Mouse (Mus musculus): ENCODE results near the gene Psmc2.

The Psmc2 gene

DNA sequence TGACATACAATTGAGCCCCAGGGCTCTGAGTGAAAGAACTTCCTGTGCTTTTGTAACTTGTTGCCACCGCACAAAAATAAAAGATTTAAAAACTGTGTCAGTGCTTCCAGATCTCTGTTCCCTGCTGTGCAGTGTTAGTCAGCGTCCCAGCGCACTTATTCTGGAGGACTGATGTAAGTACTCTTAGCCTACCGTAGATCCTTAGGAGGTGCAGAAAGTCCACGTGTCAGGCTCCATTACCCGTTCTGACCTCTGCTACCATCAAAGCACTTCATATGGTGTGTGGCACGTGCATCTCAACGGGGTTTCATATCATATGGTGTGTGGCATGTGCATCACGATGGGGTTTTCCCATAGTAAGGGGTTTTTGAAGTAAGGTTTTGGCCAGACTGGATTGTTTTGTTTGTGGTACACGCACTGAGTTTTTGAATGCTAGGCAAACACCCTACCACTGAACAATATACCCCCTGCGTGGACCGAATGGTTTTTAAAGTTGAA, 18.7 kb downstream of the Psmc2 start:
- no peak for DNase-seq (ENCODE audit: low spot score in 2 of 2)

DNA sequence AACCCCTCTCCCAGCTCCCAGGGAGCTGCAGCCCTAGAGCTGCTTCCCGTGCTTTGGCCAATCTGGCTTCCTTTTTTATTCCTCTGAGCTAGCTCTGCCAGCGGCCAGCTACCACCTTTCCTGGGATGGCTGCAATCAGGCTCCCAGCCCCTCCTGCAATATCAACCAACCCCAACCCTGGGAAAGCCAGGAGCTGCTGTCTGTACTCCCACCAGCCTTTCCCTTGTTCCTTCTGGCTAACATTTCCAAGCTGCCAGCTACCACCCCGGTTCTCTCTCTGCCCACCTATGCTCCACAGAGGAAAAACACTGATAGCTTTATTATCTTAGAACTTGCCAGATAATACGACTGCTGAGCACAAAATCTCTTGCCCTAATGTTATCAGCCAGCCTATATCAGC, 19.8 kb downstream of the Psmc2 start:
- DNase-seq (ENCODE audit: low spot score in 2 of 2) = no peak

DNA sequence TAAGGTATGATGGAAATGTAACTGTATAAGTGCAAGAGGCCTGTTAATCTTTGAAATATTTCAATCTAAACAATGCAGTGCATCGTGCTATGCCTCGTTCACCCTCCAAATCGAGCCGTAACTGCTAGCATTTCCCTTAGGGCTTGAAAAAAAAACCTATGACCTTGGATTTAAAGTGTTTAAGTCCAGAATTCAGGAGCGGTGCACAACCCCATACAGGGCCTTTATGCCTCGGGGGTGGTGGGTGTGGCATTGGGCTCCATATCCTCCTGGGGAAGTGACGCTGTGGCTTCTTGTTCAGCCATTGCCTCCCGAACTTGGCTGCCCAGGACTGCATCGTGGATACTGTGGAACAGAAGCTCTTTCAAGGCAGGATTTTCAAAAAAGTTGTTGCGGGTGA, 25.8 kb downstream of the Psmc2 start:
- no peak for DNase-seq (ENCODE audit: low spot score in 2 of 2)

DNA sequence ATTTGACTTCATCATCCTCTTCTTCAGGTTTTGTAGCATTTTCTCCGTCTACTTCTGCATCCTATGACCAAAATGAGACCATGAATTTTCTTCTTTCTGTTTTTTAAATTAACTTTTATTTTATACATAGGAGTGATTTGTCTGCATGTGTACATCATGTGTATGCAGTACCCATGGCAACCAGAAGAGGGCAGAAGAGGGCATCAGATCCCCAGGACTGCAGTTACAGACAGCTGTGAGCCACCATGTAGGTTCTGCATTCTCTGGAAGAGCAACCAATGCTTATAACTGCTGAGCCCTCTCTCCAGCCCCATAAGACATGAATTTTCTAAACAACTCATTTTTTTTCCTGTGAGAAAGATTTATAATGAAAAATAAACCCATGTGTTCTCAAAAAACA, 28.9 kb downstream of the Psmc2 start:
- peak; percentile 42 to 76 for DNase-seq (ENCODE audit: low spot score in 2 of 2)

DNA sequence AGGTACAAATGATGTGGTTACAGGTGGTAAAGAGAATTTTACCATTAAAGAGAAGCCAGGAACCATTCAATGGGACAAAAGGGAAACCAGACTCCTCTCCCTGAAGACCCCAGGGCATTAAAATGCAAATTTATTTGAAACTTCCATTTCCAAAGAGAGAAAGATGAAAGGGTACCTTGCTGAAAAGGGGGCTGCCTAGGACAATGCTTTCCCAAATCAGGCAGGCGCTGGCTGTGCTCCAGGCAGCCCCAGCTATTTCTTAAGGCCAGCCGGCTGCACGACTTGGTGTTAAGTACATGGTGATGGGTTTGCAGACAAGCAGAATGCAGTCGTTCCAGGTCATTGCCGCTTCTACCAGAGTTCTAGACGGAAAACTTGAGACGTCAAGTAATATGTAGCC, 41.3 kb downstream of the Psmc2 start:
- DNase-seq (ENCODE audit: low spot score in 2 of 2) = no peak

DNA sequence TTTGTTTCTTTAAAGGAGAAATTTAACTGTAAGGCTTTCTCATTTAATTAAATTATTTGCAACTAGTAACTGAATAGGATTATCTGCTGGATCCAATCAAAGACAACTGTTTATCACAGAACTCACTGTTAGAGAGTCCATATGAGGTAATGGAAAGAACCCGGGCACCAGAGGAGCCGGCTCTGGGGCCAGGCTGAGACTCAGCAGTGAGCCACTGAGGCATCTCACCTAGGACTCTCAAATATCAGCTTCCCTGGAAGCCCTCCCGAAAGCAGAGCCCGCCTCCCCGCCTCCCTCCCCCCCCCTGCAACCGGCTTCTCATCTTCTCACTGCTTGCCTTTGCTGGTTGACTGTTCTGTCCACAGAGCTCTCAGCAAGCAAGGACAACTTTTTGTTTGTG, 42.6 kb downstream of the Psmc2 start:
- DNase-seq (ENCODE audit: low spot score in 2 of 2) = no peak

DNA sequence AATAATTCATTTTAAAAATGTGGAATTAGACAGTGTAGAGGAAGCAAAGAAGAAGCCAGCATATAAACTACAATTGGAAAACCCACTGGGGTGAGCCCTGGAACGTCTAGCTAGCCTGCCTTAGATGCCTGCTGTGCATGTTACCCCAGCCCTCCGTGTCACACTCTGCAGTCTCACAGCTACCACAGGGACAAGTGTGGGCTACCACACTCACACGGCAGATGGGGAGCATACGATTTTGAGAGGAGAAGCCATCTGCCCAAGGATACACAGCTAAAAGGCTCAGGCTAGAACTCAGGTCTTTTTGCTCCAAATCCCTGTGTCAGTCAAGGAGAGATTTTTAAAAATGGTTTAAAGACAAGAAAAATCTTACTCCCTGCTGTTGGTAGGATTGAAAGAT, 43.8 kb downstream of the Psmc2 start:
- no peak for DNase-seq (ENCODE audit: low spot score in 2 of 2)

DNA sequence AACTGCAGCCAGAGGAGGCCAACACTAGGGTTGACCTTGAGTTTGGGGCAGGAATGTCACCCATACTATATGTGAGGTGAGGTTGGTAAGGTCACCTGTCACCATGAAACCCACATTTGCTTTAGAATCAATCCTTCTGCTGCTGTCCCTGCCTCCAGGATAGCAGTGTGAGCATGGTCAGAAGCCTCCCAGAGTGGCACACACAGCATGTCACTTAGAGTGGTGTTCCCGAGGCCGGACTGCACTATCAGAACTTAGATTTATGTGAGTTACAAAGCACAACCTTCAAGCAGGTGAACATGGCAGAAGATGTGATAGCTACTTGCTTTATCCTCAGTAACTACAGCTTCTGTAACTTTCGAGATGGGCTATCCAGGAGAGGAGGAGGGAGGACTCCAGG, 46.7 kb downstream of the Psmc2 start:
- DNase-seq (ENCODE audit: low spot score in 2 of 2) = no peak

DNA sequence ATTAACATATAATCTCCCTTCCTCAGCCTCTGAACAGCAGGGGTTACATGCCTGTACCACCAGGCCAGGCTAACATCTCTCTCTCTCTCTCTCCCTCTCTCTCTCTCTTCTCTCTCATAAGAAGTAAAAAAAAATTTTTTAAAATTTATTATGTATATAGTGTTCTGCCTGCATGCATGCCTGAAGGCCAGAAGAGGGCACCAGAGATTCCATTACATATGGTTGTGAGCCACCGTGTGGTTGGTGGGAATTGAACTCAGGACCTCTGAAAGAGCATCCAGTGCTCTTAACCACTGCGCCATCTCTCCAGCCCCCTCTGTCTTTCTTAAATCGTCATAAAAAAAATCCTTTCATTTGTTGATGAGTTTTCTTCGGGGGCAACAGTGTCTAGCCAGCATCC, 59.6 kb downstream of the Psmc2 start:
- no peak for DNase-seq (ENCODE audit: low spot score in 2 of 2)

DNA sequence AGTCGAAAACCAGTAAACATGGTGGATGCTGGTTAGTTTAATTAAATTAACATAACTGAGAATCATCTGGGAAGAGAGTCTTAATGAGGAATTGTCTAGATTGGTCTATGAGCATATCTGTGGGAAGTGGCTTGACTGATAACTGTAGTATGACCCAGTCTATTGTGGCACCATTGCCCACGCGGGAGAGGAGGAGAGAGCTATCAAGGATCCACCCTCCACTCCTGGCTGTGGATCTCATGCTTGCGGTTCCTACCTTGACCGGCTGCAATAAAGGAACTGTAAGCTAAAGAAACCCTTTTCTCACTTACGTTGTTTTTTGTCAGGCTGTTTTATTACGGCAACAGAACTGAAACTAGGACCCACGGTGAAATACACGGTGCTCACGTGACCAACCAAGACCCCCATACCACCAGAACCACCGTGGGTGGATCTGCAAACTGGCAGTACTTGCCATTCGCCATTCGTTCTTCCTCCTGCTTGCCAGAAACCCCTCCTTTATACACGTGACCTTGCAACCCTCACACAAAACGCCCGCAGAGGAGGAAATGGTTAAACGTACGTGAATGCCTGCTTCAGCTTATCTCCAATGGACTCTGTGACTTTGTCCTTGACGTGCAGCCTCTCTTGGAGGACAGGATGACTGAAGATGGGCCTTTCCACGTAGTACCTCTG, 61.7 kb downstream of the Psmc2 start:
- DNase-seq (ENCODE audit: low spot score in 2 of 2) = no peak

DNA sequence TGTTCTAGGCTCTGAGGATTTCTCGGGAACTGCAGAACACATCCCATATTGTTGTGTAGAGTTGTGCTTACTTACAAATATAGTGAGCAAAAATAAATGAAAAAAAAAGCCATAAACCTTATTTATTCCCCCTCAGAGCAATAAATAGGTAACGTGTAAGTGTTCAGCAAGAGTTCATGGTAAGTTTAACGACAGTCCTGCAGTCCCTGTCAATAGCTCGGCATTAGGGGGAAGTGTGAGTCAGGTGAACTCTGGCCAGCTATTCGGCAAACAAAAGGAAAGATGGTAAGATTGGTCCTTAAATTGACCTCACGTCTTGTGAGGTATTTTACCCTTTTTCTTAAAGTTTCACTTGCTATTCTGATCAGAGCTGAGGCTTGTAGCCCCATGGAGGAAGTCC, 62.4 kb downstream of the Psmc2 start:
- DNase-seq (ENCODE audit: low spot score in 2 of 2) = no peak

DNA sequence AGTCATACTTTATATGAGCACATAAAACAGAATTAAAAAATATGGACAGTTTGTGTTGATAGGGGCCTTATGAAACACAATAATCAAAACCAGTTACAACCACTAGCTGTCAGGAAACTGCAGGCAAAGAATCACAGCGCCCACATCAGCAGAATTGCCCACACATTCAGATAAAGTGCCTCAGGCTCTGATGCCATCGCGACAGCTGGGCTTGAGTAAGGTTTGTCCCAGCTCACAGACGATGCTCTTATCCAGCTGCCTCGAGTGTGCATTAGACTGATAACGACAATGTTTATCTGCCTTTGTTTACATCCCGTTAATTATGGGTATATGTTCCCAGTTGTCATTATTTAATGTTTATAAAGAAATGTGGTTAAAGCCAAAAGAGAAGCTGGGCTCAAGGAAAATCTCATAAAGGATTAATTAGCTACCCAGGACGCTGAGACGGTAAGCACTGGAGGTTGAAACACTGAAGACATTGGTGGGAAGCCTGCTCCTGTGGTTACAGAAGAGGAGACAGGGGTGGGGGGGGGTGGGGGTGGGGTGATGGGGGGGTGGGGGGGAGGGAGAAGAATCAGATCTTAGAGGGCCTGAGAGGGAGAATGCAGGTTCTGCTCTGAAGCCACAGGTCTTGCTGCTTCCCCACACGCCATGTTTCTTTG, 66.7 kb downstream of the Psmc2 start:
- DNase-seq (ENCODE audit: low spot score in 2 of 2) = no peak

Data from spleen, postnatal 10 days (tissue).